Mouse (Mus musculus): Measurements from ENCODE around the gene Gm2696.

Gene Gm2696

DNA sequence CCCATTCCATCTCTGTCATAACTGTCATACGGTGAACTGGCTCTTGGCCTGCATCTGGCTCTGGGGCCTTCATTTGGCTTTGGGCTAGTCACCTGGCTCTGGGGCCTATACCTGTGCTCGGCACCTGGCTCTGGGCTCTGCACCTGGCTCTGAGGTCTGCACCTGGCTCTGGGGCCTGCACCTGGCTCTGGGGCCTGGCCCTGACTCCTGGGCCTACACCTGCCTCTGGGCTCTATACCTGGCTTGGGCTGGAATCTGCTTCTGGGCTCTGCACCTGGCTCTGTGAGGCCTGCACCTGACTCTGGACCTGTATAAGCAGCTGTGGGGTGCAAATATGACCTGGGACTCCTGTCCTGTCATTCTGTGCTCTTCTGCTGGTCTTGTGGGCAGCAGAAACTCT is 33.1 kb downstream of the Gm2696 start:
- DNase-seq (ENCODE audit: low spot score) = no peak

DNA sequence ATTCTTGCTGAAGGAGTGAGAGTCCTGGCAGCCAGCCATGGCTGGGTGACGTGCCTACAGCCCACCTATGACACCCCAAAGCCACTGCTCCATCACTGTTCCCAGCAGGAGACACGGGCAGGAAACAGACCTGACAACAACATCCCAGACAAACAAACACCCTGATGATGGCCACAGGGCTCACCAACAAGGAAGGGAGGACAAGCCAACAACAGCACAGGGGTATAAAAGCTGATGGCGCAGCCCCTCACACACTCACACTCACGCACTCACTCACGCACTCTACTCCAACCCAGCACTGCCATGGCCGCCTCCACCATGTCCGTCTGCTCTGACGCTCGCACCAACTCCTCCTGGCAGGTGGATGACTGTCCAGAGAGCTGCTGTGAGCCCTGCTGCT is 38.1 kb downstream of the Gm2696 start, which contains the start of gene Gm10318:
Gene Gm10318 (plus strand): TSS at position 301 of the 400 bp plus-strand sequence.
- no peak for DNase-seq (ENCODE audit: low spot score)

DNA sequence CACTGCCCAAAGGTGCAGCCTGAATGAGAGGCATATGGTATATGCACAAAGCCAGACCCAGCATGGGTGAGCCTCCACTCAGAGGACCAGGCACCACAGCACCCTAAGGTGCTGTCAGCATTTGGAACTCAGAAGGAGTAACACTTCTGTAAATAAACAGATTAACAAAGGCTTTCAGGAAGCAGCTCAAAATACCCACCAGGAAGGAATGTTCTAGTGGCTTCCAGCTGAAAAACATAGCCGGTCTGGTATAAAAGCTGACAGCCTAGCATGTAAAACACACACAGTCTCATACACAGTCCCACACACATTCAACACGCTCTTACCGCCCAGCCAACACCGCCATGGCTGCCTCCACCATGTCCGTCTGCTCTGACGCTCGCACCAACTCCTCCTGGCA is 47.2 kb downstream of the Gm2696 start, which contains the start of gene Gm3285:
Gene Gm3285 (plus strand): TSS at position 301 of the 400 bp plus-strand sequence.
- no peak for DNase-seq (ENCODE audit: low spot score)

DNA sequence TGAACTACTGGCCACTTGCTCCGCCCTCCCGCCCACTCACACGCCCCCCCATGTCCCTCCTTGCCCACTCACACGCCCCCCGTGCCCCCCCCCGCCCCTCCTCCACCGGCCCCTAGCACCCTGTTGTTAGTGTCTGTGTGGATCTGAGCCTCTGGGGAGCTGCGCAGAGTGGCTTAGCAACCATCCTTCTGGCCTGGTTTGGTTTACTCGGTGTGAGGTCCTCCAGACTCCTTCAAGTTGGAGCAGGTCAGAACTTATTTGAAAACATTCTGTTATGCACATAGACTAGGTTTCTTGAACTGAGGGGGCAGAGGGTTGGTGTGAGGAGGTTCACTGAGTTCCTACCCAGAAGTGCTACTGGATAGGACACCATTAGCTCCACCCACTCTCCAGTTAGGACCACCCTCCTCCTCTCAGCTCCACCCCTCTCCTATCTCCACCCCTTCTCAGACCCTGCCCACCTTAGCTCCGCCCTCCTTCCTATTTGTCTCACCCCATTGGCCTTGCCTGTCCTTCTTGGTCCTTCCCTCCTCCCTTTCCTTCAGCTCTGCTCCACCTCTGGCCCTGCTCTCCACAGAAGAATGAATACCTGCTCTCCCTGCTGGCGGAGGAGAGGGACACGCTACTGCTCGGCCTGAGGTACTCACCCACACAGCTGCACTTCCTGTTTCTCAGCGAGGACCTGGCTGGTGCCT is 49.7 kb downstream of the Gm2696 start:
- peak; percentile 29 for DNase-seq (ENCODE audit: low spot score)

DNA sequence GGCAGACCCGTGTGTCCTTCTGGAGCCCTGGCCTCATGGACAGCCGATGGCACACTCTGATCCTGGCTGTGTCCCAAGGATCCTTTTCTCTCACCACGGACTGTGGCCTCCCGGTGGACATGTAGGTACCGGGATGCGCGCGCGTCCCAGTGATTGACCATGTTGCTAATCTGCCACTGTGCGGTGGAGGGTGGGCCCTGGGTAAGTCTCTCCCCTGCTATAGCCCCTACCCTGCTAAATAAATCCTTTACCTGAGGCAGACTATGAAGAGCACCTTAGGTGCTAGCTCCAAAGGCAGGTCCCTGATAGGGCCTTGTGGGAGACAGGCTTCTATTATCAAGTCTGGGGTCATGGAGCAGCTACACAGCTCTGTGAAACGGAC is 50.3 kb downstream of the Gm2696 start:
- DNase-seq (ENCODE audit: low spot score) = no peak

DNA sequence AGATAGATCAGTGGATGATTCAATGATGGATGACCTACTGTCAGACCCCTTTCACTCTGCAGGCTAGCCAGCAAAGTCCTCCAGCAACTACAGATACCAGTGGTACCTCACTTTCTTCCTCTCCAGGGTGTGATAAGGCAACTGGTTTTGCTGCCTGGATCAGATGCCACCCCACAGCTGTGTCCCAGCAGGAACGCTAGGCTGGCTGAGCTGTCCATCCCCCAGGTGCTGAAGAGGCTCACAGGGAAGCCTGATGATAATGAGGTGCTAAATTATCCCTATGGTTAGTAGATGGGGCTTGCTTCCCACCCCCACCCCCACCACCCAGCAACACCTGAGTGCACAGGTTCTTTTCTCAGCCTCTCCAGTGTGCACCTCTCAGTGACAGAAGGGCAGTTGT is 53.1 kb downstream of the Gm2696 start:
- DNase-seq (ENCODE audit: low spot score) = no peak

DNA sequence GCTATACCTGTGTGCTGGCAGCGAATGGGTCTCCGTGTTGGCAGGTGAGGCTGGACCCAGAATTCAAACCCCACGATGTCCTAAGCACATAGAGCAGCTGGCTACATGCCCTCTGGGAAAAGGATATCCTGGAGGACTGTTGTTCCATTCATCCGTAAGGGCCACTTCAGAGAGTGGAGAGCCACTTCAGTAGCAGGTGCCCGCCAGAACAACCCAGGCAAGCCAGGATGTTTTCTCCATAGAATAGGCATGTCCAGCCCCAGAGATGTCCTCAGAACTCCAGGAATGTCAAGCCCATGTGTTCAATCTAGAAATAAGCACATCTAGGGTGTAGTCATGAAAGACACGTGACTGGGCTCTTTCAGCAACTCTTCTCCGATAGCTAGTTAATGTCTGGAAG is 55.2 kb downstream of the Gm2696 start:
- DNase-seq (ENCODE audit: low spot score) = no peak

DNA sequence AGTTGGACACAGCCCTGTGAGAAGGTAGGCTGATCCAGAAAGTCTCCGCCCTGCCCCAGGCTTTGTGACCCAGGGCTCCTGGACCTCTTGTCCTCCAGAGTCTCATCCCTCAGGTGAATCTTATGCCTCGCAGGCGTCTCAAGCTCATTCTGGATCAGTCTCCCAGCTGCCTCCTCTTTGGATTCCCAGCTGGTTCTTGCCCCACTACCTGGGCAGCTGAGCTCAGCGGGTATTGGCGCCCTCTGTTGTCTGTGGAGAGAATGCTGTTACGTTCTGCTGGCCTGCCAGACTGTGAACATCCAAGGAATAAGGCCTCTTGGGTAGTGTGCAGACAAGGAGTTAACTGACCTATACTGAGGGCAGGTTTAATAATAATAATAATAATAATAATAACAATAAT is 64.5 kb downstream of the Gm2696 start:
- no peak for DNase-seq (ENCODE audit: low spot score)

DNA sequence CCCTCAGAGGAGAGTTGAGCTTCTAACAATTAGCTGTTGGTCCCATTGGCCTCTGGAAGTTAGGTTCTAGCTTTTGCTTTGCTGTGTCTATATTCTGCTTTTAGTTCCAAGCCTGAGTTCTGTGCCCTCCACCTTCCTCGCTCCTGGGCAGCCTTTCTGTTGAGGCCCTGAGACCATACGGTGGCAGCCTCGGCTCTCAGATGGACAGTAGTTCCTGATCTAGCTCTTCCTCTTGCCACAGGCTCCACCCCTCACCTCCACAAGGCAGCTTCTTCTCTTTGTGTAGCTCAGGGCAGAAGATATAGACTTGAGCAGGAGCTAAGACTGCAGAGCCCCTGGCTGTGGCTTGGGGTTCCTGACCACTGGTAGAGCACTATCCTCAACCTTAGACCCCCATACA is 65.8 kb downstream of the Gm2696 start:
- no peak for DNase-seq (ENCODE audit: low spot score)

DNA sequence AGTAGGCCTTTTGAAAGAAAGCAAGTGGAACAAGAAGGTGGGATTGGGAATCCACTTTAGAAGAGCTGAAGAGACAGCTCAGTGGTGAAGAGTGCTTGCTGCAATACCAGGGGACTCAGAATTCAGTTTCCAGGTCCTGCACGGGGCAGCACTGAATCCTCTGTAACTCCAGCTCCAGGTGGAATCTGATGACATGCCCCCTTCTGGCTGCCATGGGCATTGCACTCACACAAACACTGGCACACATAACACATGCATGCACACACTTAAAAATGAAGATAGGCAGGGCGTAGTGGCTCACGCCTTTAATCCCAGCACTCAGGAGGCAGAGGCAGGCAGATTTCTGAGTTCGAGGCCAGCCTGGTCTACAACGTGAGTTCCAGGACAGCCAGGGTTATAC is 68.1 kb downstream of the Gm2696 start:
- no peak for DNase-seq (ENCODE audit: low spot score)
